Mouse (Mus musculus): ENCODE data around the gene Ghrhr.

Ghrhr gene

DNA sequence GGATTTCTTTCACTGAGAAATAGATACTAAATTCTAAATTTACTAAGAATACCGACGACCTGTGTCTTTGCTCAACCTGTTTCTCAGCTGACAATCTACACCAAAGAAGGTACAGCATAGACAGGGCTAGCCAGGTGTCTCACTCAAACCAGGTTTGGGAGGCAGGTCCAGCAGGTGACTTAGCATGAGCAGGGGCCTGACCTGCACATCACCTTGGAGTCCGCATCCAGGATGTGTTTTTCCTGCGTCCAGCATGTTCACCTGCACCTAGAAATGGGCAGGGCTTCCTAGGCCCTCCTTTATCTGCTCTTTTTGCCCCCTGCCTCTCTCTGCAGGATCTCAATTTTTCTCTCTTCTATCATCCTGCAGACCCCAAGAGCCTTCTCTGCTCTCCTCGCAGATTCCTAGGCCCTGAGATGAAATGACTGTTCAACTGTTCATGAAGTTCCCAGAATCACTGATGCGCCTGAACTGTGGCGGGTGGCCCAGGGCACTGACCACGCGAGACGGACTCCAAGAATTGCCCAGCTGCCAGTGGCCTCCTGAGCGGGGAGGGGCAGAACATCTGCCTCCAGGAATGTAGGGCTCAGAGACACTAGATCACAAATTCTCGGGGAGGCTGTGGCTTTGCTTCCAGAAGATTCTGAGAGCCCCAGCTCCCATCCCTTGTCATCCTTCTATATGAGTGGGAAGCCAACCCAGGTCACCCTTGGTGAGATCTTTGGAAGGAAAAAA is 22.2 kb upstream of the Ghrhr start:
- in situ Hi-C loops (cut with MboI, MseI), result no loop called here

DNA sequence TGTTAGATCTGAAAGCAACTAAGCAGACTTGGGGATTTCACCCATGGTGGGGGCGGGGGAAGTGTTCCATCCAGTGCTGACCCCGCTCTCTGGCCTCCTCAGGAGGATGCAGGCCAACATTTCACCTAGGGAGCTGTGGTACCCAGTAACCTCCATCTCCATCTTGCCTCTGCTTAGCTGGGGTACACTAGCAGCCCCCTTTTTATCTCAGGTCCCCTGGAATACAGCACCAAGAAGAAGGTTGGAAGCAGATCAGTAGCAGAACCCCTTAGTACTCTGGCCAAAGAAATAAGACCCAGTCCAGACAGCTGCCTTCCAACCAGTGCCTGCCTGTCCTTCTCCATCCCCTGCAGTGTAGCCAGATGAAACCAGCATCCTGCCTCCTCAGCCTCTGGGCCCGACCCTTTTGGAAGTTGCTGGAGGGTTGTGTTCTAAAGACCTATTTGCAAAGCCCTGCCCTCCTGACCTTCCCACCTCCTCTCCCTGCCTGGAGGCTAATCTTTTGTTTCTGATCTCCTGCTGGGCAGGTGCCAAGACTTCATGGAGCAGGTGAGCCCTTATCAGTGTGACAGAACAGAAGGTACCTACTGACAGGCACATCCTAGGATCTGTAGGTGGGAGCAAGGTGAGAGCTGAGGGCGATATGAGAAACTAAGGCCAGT is 21.5 kb upstream of the Ghrhr start:
- in situ Hi-C loops (cut with MboI, MseI), result no loop called here

DNA sequence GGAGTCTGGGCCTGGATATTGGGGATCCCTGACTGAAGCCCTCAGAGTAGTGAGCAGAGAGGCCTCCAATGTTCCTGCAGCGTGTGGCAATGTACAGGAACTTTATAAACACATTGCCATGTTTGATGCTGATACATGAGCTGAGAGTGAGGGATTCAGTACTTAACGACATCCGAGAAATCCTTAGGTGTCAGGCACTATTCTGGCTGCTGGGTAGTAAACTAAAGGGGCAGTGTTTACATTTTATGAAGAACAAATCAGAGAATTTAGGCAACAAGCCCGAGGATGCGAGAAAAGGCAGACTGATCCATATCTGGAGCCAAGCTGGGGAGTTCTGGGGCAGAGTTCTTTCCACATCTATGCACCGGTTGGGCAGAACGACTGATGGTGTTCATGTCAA is 20.5 kb upstream of the Ghrhr start:
- in situ Hi-C loops (cut with MboI, MseI), result no loop called here

DNA sequence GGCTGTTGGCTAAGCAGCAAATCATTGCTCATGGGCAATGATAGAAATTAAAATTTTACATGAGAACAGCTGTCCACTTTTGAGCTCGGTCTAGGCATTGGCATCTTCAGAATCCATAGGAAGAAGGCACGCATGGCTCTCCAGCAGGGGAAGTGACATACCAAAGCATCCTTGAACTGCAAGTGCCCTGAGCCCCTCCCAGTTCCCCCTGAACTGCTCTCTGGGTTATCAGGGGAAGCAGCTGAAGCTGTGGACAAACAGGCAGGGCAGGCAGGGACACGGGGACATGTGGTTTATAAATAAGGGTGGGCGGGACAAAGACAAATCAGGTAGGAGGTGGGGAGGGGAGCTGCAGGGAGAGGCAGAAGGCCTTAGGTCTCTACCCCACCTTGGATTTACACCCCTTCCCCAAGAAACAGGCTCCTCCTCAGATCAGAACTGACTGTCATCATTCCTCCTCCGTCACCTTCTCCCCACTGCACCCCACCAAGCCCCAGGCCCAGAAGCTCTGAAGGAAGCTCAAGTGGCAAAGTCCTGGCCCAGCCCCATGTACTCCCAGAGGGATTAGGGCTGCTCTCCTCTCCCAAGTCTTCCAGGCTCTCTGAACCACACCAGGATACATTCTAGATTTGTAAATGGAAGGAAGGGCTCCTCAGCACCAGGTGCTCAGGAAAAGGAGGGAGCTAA is 19.9 kb upstream of the Ghrhr start:
- in situ Hi-C loops (cut with MboI, MseI), result no loop called here

DNA sequence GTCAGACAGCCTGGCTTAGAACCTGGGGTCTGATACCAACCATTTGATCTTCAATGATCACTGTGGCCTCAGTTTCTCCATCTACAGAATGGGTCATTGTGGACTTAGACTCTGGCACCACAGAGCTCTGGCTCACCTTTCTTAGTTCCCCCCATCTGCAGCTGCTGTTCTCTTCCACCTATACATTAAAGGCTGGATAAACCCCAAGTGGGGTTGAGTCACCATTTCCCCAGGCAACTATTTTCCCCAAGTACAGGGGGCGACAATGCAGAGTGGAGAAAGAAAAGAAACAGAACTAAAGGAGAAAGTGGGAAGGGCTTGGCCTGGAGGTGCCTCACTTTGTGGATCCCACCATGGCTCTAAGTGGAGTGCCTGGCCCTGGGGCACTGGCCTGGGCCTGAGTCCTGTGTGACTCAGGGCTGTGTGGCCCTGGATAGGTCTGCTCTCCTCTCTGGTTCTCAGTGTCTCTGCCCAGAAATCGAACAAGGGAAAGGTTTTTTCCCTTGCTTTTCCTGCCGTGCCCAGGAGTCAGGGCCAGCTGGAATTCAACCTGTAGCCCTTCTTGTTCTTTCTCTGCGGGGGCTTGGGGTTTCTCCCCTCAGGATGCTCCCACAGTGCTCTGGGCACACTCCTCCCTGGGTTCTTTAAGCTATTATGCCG is 19.0 kb upstream of the Ghrhr start:
- in situ Hi-C loops (cut with MboI, MseI), result no loop called here

DNA sequence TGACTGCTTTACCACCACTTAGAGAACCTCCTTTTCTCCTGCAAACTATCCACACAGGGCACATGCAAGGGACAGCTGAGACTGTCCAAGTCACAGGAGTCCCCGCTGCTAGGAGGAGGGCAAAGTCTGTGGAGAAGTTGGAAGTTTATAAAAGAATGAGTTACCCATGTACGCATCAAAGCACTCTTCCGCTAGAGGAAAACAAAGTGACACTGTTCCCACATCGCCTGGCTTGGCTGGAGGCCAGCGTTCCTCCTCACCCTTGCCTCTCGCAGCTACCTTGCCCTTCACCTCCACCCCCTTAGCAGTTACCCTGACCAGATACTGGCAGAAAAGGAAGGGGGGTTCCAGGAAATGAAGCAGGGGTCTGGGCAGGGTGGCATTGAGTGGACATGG is 18.5 kb upstream of the Ghrhr start:
- in situ Hi-C loops (cut with MboI, MseI), result no loop called here

DNA sequence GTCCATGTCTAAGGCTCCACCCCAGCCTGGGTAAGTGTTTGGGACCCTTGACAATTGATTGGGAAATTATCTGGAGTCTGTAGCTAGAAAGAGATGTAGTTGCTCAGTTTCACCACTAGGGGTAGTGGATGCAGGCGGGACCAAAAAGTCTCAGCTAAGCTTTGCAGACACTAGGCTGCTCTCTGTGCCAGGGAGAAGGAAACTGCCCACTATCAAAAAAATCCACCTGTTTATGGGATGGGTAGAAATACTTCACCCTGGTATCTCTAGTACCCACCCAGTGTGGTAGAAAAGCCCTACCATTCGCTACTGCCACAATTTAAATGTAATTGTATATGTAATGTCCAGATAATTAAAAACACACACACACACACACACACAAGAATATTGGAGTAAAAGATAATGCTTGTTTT is 17.4 kb upstream of the Ghrhr start:
- in situ Hi-C loops (cut with MboI, MseI), result no loop called here

DNA sequence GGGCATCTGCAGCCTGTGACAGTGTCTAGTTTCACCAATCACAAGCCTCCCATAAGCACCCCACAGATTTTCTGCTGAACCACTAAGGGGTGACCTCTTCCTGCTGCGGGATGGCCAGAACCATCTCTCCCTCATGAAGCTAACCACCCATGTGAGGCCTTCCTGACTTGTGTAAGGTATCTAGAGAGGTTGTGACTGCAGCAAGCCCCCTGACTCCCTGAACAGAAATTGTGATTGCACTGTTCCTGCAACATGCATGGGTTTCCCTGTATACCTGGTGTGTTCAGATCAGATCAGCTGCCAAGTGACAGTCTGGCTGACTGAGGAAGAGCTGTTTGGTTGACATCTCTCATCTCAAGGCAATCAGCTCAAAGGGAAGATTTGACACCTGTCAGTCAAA is 13.4 kb upstream of the Ghrhr start:
- in situ Hi-C loops (cut with MboI, MseI), result no loop called here

DNA sequence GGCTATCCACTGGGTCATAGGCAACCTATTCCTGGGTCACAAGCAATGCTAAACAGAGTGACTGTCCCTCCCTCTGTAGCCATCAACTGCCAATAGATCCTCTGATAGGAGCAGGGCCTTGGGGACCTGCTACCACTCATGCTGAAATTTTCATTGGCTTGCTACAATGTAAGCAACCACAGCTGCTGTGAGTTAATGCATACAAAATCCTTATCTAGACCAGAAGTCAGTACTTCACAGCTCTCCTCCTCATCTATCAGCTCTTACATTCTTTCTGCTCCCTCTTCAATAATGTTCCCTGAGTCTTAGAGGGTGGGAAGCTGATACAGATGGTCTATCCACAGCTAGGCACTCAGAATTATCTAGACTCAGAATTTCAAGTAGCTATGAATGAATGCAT is 9.0 kb upstream of the Ghrhr start:
- in situ Hi-C loops (cut with MboI, MseI), result no loop called here

DNA sequence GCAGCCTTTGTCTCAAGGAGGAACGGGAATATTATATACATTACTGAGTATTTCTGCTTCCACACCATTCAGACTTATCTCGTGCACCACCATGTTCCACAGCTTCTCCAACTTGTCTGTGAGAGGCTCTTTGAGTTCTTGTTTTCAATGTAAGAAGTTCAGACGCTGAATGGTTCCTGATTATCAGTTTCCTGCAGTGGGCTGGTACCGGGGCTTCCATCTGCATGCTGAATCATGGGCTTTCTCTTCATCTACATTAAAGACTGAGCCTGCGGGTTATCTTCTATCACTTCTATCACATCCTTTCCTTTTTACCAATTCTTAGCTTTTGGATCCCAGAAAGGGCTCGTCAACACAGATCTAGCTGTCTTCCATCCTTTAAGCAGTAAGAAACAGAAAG is 5.3 kb upstream of the Ghrhr start:
- in situ Hi-C loops (cut with MboI, MseI), result no loop called here

DNA sequence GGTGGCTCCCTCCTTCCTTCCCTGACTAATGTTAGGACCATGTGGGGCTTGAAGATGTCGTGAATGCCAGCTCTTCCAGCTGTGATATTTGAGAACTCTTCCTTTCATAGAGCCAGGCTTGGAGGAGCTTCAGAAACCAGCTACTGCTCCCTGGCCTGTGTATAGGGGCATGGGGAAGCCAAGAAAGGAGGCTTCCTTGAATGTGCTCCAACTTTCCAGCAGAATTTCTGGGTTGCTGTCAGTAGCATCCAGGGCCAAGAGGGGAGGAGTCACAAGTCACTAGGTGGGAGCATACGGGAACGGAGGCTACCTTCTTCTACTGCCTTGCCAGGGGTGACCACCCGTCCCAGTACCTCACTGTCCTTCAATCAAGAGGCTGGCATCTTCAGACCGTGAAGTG is 416 bp downstream of the Ghrhr start:
- in situ Hi-C loops (cut with MboI, MseI), result loop anchor here (25.0 kb wide), 1 partner anchor 1639 kb away; no protein-coding TSS in a partner anchor

DNA sequence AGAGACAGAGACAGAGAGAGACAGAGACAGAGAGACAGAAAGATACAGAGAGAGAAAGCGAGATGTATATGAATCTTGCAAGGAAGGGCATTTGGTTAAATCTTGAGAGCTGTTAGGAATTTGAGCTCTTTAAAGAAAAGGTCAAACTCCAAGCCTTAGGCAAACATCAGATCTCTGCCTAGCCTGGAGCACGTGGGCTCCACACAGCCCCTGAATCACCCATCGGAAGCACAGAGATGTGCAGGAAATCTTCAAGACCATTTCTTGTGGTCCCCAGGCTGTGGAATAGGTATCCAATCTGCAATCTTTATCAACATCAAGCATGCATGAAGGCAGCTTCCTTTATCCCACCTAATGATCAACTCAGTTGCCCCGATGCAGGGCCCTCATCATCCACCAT is 1.4 kb downstream of the Ghrhr start:
- in situ Hi-C loops (cut with MboI, MseI), result loop anchor here (25.0 kb wide), 1 partner anchor 1640 kb away; no protein-coding TSS in a partner anchor

DNA sequence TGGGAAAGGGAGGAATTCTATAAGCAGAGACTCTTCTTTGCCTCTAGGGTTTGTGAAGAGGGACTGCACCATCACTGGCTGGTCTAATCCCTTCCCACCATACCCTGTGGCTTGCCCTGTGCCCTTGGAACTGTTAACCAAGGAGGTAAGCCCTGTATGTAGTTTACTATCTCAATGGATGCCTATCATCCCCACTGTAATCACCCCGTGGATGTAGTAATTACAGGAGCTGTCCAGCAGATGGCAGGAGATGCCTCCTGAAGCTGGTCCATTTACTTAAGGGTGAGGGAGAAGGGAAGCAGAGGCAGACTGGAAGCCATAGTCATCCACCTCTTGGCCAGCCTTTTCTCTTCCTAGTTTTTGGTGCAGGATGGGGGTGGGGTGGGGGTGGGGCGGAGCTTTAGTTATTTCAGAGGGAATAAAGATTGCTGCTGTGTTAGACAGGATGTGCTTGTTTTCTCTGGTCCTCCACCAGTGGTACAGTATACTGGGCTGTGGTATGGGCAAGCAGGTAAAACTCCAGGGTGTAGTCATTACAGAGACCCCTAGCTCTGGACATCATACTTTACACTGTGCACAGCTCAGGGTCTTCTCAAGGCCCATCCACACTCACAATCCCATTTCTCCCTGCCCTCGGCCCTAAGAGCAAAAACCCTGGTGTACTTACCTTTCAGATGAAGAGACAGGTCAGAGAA is 3.7 kb downstream of the Ghrhr start:
- in situ Hi-C loops (cut with MboI, MseI), result loop anchor here (5.0 to 25.0 kb wide), 2 partner anchors 137 to 1642 kb away; no protein-coding TSS in a partner anchor

DNA sequence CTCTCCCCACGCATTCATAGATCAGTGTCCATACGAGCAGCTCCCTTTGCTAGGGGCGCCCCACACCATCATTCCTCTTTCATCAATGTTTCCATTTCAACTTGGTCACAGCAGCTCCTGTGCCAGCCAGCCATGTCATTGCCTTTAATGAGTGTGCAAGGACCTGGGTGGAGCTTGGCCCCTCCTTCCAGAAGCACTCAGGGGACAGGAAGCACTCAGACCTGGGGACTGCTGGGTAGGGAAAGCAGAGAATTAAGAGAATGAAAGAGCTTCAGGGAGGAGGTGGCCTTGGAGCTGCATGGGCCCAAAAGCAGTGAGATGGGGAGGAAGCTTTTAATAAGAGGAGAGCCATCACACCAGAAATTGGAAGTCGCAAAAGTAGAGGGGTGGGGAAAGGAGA is 5.9 kb downstream of the Ghrhr start:
- in situ Hi-C loops (cut with MboI, MseI), result loop anchor here (5.0 to 25.0 kb wide), 2 partner anchors 140 to 1645 kb away; no protein-coding TSS in a partner anchor

DNA sequence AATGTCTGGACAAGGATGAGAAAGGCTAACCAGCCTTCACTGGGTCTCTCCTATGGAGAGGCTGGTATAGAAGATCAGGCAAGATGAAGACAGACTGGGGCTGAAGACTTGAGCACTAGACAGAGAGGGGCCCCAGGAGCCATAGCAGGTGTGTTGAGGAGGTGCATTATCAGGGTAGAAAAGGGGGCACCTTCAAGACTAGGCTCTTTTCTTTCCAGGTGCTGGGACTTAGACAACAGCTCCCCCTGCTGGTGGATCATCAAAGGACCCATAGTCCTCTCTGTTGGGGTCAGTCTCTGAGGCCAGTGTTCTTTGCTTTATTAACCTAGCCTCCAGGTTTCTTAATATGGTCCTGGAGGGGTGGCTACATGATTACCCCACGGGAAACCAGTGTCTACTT is 7.8 kb downstream of the Ghrhr start:
- in situ Hi-C loops (cut with MboI, MseI), result loop anchor here (5.0 to 25.0 kb wide), 2 partner anchors 142 to 1647 kb away; no protein-coding TSS in a partner anchor

DNA sequence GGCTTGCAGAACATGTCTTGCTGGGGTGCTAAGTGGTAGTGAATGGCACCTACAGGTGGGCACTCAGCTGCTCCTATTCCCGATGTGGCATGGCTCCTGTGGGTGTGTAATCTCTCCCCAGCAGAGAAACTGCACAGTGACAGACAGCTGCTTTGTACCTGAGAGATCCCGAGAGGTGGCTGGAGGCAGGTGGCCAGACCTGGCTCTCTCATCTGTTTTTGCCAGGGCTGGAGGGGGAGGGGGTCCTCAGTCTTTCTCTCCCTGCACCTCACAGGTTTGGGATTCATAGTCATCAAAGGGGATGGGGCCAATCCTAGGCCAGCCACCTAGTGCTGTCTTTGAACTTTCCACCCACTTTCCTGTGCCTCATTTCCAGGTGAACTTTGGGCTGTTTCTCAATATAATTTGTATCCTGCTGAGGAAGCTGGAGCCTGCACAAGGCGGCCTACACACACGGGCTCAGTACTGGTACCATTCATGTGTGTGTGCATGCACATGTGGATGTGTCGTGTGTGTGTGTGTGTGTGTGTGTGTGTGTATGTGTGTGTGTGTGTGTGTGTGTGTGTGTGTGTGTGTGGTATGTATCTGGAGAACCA is 8.4 kb downstream of the Ghrhr start:
- in situ Hi-C loops (cut with MboI, MseI), result loop anchor here (5.0 to 25.0 kb wide), 2 partner anchors 142 to 1647 kb away; no protein-coding TSS in a partner anchor

DNA sequence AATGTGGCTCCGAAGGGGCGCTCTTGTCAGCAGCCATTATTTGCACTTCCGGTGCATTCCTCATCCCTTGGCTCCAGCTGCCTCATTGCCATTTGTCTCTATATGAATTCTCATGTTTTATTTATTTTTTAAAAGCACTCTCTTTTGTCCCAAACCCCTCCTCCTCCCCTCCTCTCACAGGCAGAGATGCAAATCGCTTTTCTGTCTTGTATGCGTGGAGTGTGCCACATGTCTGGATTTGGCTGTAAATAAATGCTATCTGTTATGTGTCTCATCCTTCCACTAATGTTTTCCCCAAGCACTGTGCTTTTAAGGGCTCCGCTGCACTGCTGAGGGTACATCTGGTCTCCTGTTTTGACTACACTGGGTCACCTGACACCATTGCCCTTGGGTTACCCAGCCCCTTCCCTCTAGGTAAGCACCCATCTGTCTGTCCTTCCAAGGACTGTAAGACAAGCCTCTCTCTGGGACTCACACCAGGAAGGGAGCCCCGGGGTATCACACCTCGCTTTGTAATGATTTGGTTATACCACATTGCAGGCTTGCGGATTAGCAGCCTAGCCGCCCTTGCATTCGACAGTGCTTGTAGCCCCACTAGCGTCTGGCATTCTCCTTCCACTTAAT is 12.6 kb downstream of the Ghrhr start:
- in situ Hi-C loops (cut with MboI, MseI), result loop anchor here (25.0 kb wide), 1 partner anchor 1651 kb away; no protein-coding TSS in a partner anchor

DNA sequence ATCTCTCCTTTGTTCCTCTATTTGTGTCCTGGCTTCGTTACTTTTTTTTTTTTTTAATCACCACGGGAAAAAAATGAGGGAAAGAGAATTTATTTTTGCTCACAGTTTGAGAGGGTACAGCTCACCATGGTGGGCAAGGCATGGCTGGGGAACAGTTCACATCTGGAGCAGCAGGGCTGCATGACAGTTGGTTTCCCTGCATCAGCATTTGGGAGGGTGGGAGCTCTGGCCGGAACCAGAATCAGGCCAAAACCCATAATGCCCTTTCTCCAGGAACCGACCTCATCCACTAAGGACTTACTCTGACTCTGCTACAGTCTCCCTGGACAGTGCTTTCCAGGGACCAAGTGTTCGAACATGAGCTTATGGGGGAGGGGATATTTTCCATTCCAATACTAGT is 13.2 kb downstream of the Ghrhr start:
- in situ Hi-C loops (cut with MboI, MseI), result loop anchor here (25.0 kb wide), 1 partner anchor 1652 kb away; no protein-coding TSS in a partner anchor

DNA sequence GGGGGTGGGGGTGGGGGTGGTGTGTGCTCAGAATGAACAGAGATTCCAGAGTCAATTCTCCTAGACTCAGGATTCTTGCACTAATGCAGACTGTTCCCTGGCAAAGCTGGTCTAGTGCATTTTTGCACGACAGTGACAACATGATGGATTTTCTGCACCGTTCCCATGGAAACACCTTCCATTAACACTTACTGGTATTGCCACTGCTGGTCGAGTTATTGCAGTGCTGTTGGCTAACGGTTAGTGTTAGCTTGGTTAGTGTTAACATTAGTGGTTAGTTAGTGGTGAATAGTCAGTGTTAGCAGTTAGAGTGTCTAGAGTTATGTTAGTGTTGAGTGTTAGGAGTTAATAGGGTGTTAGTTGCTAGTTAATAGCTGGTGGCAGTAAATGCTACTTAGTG is 15.7 kb downstream of the Ghrhr start:
- in situ Hi-C loops (cut with MboI, MseI), result loop anchor here (5.0 to 25.0 kb wide), 3 partner anchors 120 to 1655 kb away; no protein-coding TSS in a partner anchor

DNA sequence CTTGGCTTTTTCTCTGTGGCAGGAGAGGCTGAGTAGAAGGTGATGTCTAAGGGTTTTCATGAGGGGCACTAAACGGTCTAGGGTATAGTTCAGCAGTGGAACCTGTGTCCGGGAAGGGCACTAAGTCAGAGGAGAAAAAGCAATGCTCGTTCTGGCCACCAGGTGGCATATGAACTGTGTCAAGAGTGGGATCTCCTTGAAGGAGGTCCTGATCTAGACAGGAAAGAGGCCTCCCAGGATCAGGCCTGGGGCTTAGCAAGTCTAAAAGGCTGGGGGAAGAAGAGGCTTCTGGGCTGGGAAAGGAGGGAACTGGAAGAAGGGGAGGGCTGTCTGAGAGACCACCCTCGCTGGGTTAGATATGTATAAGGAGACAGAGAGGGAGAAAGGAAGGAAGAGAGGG is 16.4 kb downstream of the Ghrhr start:
- in situ Hi-C loops (cut with MboI, MseI), result loop anchor here (5.0 to 25.0 kb wide), 3 partner anchors 120 to 1655 kb away; no protein-coding TSS in a partner anchor
